Mouse (Mus musculus) stomach, embryonic 16.5 days (tissue): ENCODE data around the gene Dusp7. TPM values are rescaled to one million over a fixed set of nuclear protein-coding genes. Genes with fewer than 3 reads are reported as not detected.

Source experiments
- ATAC-seq: fragments of 200-750 bp; cut with Nextera tagmentation; 2 replicates; pipeline ENCODE4 v1.8.0; 2017; ENCODE audit warnings: moderate number of reproducible peaks, moderate TSS enrichment; ENCODE audit not compliant: insufficient read depth, low FRiP score
- H3K27ac ChIP-seq: fragments of 300-500 bp; sonication (generic); 2 replicates; pipeline ENCODE4 v1.5.1; 2014; ENCODE audit warnings: low read length
- H3K27me3 ChIP-seq: fragments of 300-500 bp; sonication (generic); 2 replicates; pipeline ENCODE4 v1.6.1; 2014; ENCODE audit warnings: low read length, control low read depth, mixed read lengths; ENCODE audit not compliant: control insufficient read depth, insufficient read depth
- H3K36me3 ChIP-seq: fragments of 300-500 bp; sonication (generic); 2 replicates; pipeline ENCODE4 v1.6.1; 2014; ENCODE audit warnings: low read length; ENCODE audit not compliant: control insufficient read depth, insufficient read depth
- H3K4me1 ChIP-seq: fragments of 300-500 bp; sonication (generic); 2 replicates; pipeline ENCODE4 v1.6.1; 2014; ENCODE audit warnings: low read length, control low read depth, mixed read lengths; ENCODE audit not compliant: control insufficient read depth, insufficient read depth
- H3K4me2 ChIP-seq: fragments of 300-500 bp; sonication (generic); 2 replicates; pipeline ENCODE4 v1.6.1; 2014; ENCODE audit warnings: low read depth, low read length, mixed read lengths
- H3K4me3 ChIP-seq: fragments of 300-500 bp; sonication (generic); replicated peaks from 2 replicates; pipeline ENCODE4 v1.5.1; 2014; ENCODE audit warnings: mild to moderate bottlenecking, low read length
- H3K9ac ChIP-seq: fragments of 300-500 bp; sonication (generic); 2 replicates; pipeline ENCODE4 v1.6.1; 2014; ENCODE audit warnings: low read length
- H3K9me3 ChIP-seq: fragments of 300-500 bp; sonication (generic); replicated peaks from 2 replicates; pipeline ENCODE4 v1.6.1; 2016; ENCODE audit warnings: low read length, control low read depth; ENCODE audit not compliant: control insufficient read depth
- WGBS: fragments of 180-500 bp; shearing (Covaris S2); extraction: QIAGEN DNeasy Blood & Tissue Kit; methylation state at CpG from one replicate; pipeline ENCODE4 v1.1.7; 2014; 5-methylcytosine and 5-hydroxymethylcytosine counted together
- polyA plus RNA-seq: library from polyadenylated mRNA; unstranded; fragments of >200 nt; fragmentation: Nextera tagmentation; extraction: Ambion mirVana; gene quantifications from 2 replicates; pipeline ENCODE4 v1.2.1, GENCODE M21; 2015

Dusp7 gene
- polyA plus RNA-seq, 1 experiment from 2014 or later: 14.2 TPM

GRCm38 (mm10) chr9:106416826-106417225, 48.4 kb downstream of the Dusp7 start:
- 86% methylated on average over 6 of the region's 6 CpGs for WGBS
- no peak overlapping the region for H3K27ac ChIP-seq
- H3K36me3 ChIP-seq: no peaks in the 10 kb centered on the region
- H3K4me2 ChIP-seq: no peak overlapping the region
- ATAC-seq: no peak
- H3K9ac ChIP-seq: no peak overlapping the region
- H3K4me3 ChIP-seq: no peak overlapping the region
- peaks cover 31% of the 10 kb centered on the region for H3K4me1 ChIP-seq
- H3K9me3 ChIP-seq: no peaks in the 10 kb centered on the region
- no peaks in the 10 kb centered on the region; the same call in 1 of the 2 replicates for H3K27me3 ChIP-seq

GRCm38 (mm10) chr9:106417841-106418625, 49.6 kb downstream of the Dusp7 start:
- Histone ChIP-seq H3K4me1 (peaks cover 31% of the 10 kb centered on the region), H3K27ac (no peak overlapping the region; the same call in 1 of the 2 replicates)
- 15% methylated on average over 29 of the region's 29 CpGs for WGBS

GRCm38 (mm10) chr9:106420608-106421007, 52.2 kb downstream of the Dusp7 start:
- WGBS: 2% methylated on average over 2 of the region's 2 CpGs
- Histone ChIP-seq H3K4me1 (peaks cover 31% of the 10 kb centered on the region), H3K4me3 (no peak overlapping the region), H3K36me3 (no peaks in the 10 kb centered on the region), H3K9me3 (no peaks in the 10 kb centered on the region), H3K27ac (no peak overlapping the region), H3K4me2 (0 out of 2 replicates have a peak overlapping the region, but pooled peaks have one; percentile 19), H3K27me3 (no peaks in the 10 kb centered on the region; the same call in 1 of the 2 replicates), H3K9ac (peak overlapping the region; percentile 37)
- no peak for ATAC-seq

More at GRCm38 (mm10) chr9:106417841-106418625, 49.6 kb downstream of the Dusp7 start:
- Histone ChIP-seq H3K9me3 (no peaks in the 10 kb centered on the region), H3K4me2 (peak overlapping the region; percentile 69), H3K36me3 (no peaks in the 10 kb centered on the region), H3K4me3 (peak overlapping the region; percentile 31), H3K9ac (peak overlapping the region; percentile 52), H3K27me3 (no peaks in the 10 kb centered on the region; the same call in 1 of the 2 replicates)
- ATAC-seq: peak; percentile 74; the same call in 1 of the 2 replicates

GRCm38 (mm10) chr9:106421033-106421864, 52.8 kb downstream of the Dusp7 start:
- peak overlapping the region; percentile 19; the same call in 1 of the 2 replicates for H3K4me3 ChIP-seq
- no peaks in the 10 kb centered on the region; the same call in 1 of the 2 replicates for H3K27me3 ChIP-seq
- no peak overlapping the region for H3K27ac ChIP-seq
- no peaks in the 10 kb centered on the region for H3K9me3 ChIP-seq
- WGBS: 10% methylated on average over 18 of the region's 18 CpGs
- ATAC-seq: no peak
- H3K36me3 ChIP-seq: no peaks in the 10 kb centered on the region
- H3K4me1 ChIP-seq: peaks cover 31% of the 10 kb centered on the region
- H3K4me2 ChIP-seq: peak overlapping the region; percentile 41
- peak overlapping the region; percentile 37; the same call in 1 of the 2 replicates for H3K9ac ChIP-seq

- H3K4me3 ChIP-seq: peak overlapping the region; percentile 19; the same call in 1 of the 2 replicates
- no peak overlapping the region for H3K27ac ChIP-seq
- no peaks in the 10 kb centered on the region; the same call in 1 of the 2 replicates for H3K27me3 ChIP-seq
- H3K4me2 ChIP-seq: peak overlapping the region; percentile 41
- peaks cover 31% of the 10 kb centered on the region for H3K4me1 ChIP-seq
- ATAC-seq: peak; percentile 61; the same call in 1 of the 2 replicates
- H3K9ac ChIP-seq: peak overlapping the region; percentile 37; the same call in 1 of the 2 replicates
- no peaks in the 10 kb centered on the region for H3K36me3 ChIP-seq
- no peaks in the 10 kb centered on the region for H3K9me3 ChIP-seq
- 1% methylated on average over 3 of the region's 3 CpGs for WGBS
Measured at GRCm38 (mm10) chr9:106421865-106422160, 53.4 kb downstream of the Dusp7 start.

Other genes starting within 250 kb of the Dusp7 start
- gene Glyctk, start 210.5 kb upstream of the Dusp7 start, polyA plus RNA-seq: 3.1 and 3.5 TPM in 2 replicates
- 16.1 TPM in 2 replicates for gene Wdr82, start 197.7 kb upstream of the Dusp7 start, polyA plus RNA-seq
- 35.1 and 36.0 TPM in 2 replicates for gene Ppm1m, start 168.9 kb upstream of the Dusp7 start, polyA plus RNA-seq
- 54.9 and 57.8 TPM in 2 replicates for gene Twf2, start 165.5 kb upstream of the Dusp7 start, polyA plus RNA-seq
- gene Tlr9, start 146.0 kb upstream of the Dusp7 start, polyA plus RNA-seq: 0.09 TPM in 2 replicates
- gene Alas1, start 120.0 kb upstream of the Dusp7 start, polyA plus RNA-seq: 131 and 135 TPM in 2 replicates
- gene Poc1a, start 87.6 kb upstream of the Dusp7 start, polyA plus RNA-seq: 22.2 and 24.5 TPM in 2 replicates
- gene Rpl29, start 60.8 kb downstream of the Dusp7 start, polyA plus RNA-seq: 747 and 881 TPM in 2 replicates
- gene Acy1, start 69.7 kb downstream of the Dusp7 start, polyA plus RNA-seq: 43.4 and 44.3 TPM in 2 replicates
- 28.3 and 35.8 TPM in 2 replicates for gene Abhd14b, start 78.8 kb downstream of the Dusp7 start, polyA plus RNA-seq
- gene Abhd14a, start 79.0 kb downstream of the Dusp7 start, polyA plus RNA-seq: 49.5 and 50.4 TPM in 2 replicates
- gene Pcbp4, start 84.7 kb downstream of the Dusp7 start, polyA plus RNA-seq: 39.4 and 42.5 TPM in 2 replicates
- gene Gpr62, start 97.3 kb downstream of the Dusp7 start, polyA plus RNA-seq: 0.19 and 0.26 TPM in 2 replicates
- 40.8 and 42.6 TPM in 2 replicates for gene Rrp9, start 107.3 kb downstream of the Dusp7 start, polyA plus RNA-seq
- gene Parp3, start 108.3 kb downstream of the Dusp7 start, polyA plus RNA-seq: 6.2 and 6.7 TPM in 2 replicates
- not detected in 2 replicates for gene Iqcf1, start 131.3 kb downstream of the Dusp7 start, polyA plus RNA-seq
- not detected in 2 replicates for gene Iqcf5, start 145.9 kb downstream of the Dusp7 start, polyA plus RNA-seq
- gene Iqcf3, start 193.0 kb downstream of the Dusp7 start, polyA plus RNA-seq: not detected in 2 replicates
- not detected in 2 replicates for gene Iqcf4, start 202.4 kb downstream of the Dusp7 start, polyA plus RNA-seq